Mouse (Mus musculus) lung, postnatal 0 days (tissue): ENCODE measurements at regions not wholly inside any gene's neighbourhood (a gene's known extent, or its start where the extent isn't known, plus 50 kb on each side); places are given as distances from the start of the nearest gene placed in this dataset.

Source experiments
- ATAC-seq: fragments of 200-750 bp; cut with Nextera tagmentation; 2 replicates; pipeline ENCODE4 v1.8.0; 2017; ENCODE audit warnings: moderate library complexity
- DNase-seq: peaks from one replicate; pipeline ENCODE4 v3.0.0-alpha.2; 2016; ENCODE audit warnings: low spot score
- H3K27ac ChIP-seq: fragments of 300-500 bp; sonication (generic); 2 replicates; pipeline ENCODE4 v1.5.1; 2014; ENCODE audit warnings: antibody characterized with exemption, mild to moderate bottlenecking, low read length, mixed read lengths
- H3K27me3 ChIP-seq: fragments of 300-500 bp; sonication (generic); replicated peaks from 2 replicates; pipeline ENCODE4 v1.6.1; 2014; ENCODE audit warnings: low read length, mixed read lengths; ENCODE audit not compliant: insufficient read depth
- H3K36me3 ChIP-seq: fragments of 300-500 bp; sonication (generic); 2 replicates; pipeline ENCODE4 v1.6.1; 2014; ENCODE audit warnings: low read length, mixed read lengths; ENCODE audit not compliant: insufficient read depth
- H3K4me1 ChIP-seq: fragments of 300-500 bp; sonication (generic); 2 replicates; pipeline ENCODE4 v1.6.1; 2014; ENCODE audit warnings: antibody characterized with exemption, low read depth, low read length, mixed read lengths; ENCODE audit not compliant: insufficient read depth
- H3K4me2 ChIP-seq: fragments of 300-500 bp; sonication (generic); replicated peaks from 2 replicates; pipeline ENCODE4 v1.6.1; 2014; ENCODE audit warnings: low read depth, mild to moderate bottlenecking, low read length, moderate library complexity, mixed read lengths
- H3K4me3 ChIP-seq: fragments of 300-500 bp; sonication (generic); 2 replicates; pipeline ENCODE4 v1.5.1; 2014; ENCODE audit warnings: low read depth, low read length
- H3K9ac ChIP-seq: fragments of 300-500 bp; sonication (generic); replicated peaks from 2 replicates; pipeline ENCODE4 v1.6.1; 2014; ENCODE audit warnings: low read depth, mild to moderate bottlenecking
- H3K9me3 ChIP-seq: fragments of 300-500 bp; sonication (generic); 2 replicates; pipeline ENCODE4 v1.6.1; 2016; ENCODE audit warnings: low read length, mixed read lengths
- CTCF ChIP-seq: IDR thresholded peaks from 2 replicates; pipeline ENCODE4 v1.5.1; 2016; ENCODE audit warnings: antibody characterized with exemption, mild to moderate bottlenecking
- EP300 ChIP-seq: IDR thresholded peaks from 2 replicates; pipeline ENCODE4 v1.6.1; 2016; ENCODE audit warnings: antibody characterized with exemption, mild to moderate bottlenecking, control low read depth
- WGBS: fragments of 180-500 bp; shearing (Covaris S2); extraction: QIAGEN DNeasy Blood & Tissue Kit; methylation state at CpG from one replicate; pipeline ENCODE4 v1.1.7; 2014; 5-methylcytosine and 5-hydroxymethylcytosine counted together

- Histone ChIP-seq H3K27ac (no peak overlapping the region), H3K4me3 (no peak overlapping the region), H3K36me3 (no peaks in the 10 kb centered on the region), H3K4me1 (no peaks in the 10 kb centered on the region), H3K9me3 (no peaks in the 10 kb centered on the region), H3K27me3 (no peaks in the 10 kb centered on the region), H3K4me2 (no peak overlapping the region), H3K9ac (no peak overlapping the region)
- WGBS = 80% methylated on average over 7 of the region's 7 CpGs
- no peak for DNase-seq
- TF ChIP-seq EP300 (no peak), CTCF (no peak)
- ATAC-seq = no peak
These were observed 346.1 kb downstream of the Atp23 start for GRCm38 (mm10) chr10:126555080-126555479.

- Histone ChIP-seq H3K4me1 (no peaks in the 10 kb centered on the region), H3K27ac (no peak overlapping the region), H3K36me3 (no peaks in the 10 kb centered on the region), H3K9ac (no peak overlapping the region), H3K4me2 (no peak overlapping the region), H3K27me3 (no peaks in the 10 kb centered on the region), H3K9me3 (no peaks in the 10 kb centered on the region), H3K4me3 (no peak overlapping the region)
- ATAC-seq (no peak), DNase-seq (no peak)
- 32% methylated on average over 3 of the region's 3 CpGs for WGBS
- TF ChIP-seq EP300 (no peak), CTCF (no peak)
These were observed 369.2 kb downstream of the Atp23 start for GRCm38 (mm10) chr10:126531950-126532349.

- Histone ChIP-seq H3K4me1 (no peaks in the 10 kb centered on the region), H3K36me3 (no peaks in the 10 kb centered on the region), H3K4me3 (no peak overlapping the region), H3K9me3 (no peaks in the 10 kb centered on the region), H3K9ac (no peak overlapping the region), H3K27ac (no peak overlapping the region), H3K27me3 (no peaks in the 10 kb centered on the region), H3K4me2 (no peak overlapping the region)
- TF ChIP-seq CTCF (peak; percentile 71), EP300 (no peak)
- ATAC-seq (no peak), DNase-seq (peak; percentile 48)
- 56% methylated on average over 1 of the region's 1 CpGs for WGBS
These were observed 369.8 kb downstream of the Atp23 start for GRCm38 (mm10) chr10:126531368-126531767.

GRCm38 (mm10) chr10:126528801-126529200 is 372.4 kb downstream of the Atp23 start:
- ATAC-seq (no peak), DNase-seq (no peak)
- Histone ChIP-seq H3K27ac (no peak overlapping the region), H3K4me3 (no peak overlapping the region), H3K36me3 (no peaks in the 10 kb centered on the region), H3K27me3 (no peaks in the 10 kb centered on the region), H3K9ac (no peak overlapping the region), H3K4me2 (no peak overlapping the region), H3K4me1 (no peaks in the 10 kb centered on the region), H3K9me3 (no peaks in the 10 kb centered on the region)
- TF ChIP-seq EP300 (no peak), CTCF (no peak)
- WGBS = 87% methylated on average over 2 of the region's 2 CpGs

- H3K27me3 ChIP-seq = no peaks in the 10 kb centered on the region
- no peaks in the 10 kb centered on the region for H3K4me1 ChIP-seq
- DNase-seq = no peak
- no peaks in the 10 kb centered on the region for H3K36me3 ChIP-seq
- no peak overlapping the region for H3K4me3 ChIP-seq
- TF ChIP-seq CTCF = no peak
- TF ChIP-seq EP300 = no peak
- no peak overlapping the region for H3K4me2 ChIP-seq
- no peak for ATAC-seq
- no peaks in the 10 kb centered on the region for H3K9me3 ChIP-seq
- WGBS = 41% methylated on average over 5 of the region's 5 CpGs
- no peak overlapping the region for H3K9ac ChIP-seq
- no peak overlapping the region for H3K27ac ChIP-seq
These were observed 375.0 kb downstream of the Atp23 start for GRCm38 (mm10) chr10:126526186-126526585.

- Histone ChIP-seq H3K27ac (no peak overlapping the region), H3K27me3 (no peaks in the 10 kb centered on the region), H3K36me3 (no peaks in the 10 kb centered on the region), H3K4me3 (no peak overlapping the region), H3K9me3 (no peaks in the 10 kb centered on the region), H3K4me1 (no peaks in the 10 kb centered on the region), H3K9ac (no peak overlapping the region), H3K4me2 (no peak overlapping the region)
- WGBS = 46% methylated on average over 7 of the region's 7 CpGs
- no peak for DNase-seq
- no peak for ATAC-seq
- TF ChIP-seq CTCF (no peak), EP300 (no peak)
These were observed 379.0 kb downstream of the Atp23 start for GRCm38 (mm10) chr10:126521836-126522815.
